Mouse (Mus musculus) lung, postnatal 25 days (tissue): ENCODE data around the gene Wdr70.
"Not testable (repeated sequence)": the region's sequence is repeated elsewhere in the genome, so short reads cannot be mapped to it uniquely, and the experiment has no call there.

Experiments
- DNase-seq: peaks from one replicate; pipeline ENCODE4 v3.0.0; 2022; ENCODE audit warnings: low spot score

Gene Wdr70

GRCm38 (mm10) chr15:8098774-8099749, at the start of gene Wdr70:
TSS of gene Wdr70 (minus strand) at chr15:8099209.
- DNase-seq = peak; percentile 95

DNA sequence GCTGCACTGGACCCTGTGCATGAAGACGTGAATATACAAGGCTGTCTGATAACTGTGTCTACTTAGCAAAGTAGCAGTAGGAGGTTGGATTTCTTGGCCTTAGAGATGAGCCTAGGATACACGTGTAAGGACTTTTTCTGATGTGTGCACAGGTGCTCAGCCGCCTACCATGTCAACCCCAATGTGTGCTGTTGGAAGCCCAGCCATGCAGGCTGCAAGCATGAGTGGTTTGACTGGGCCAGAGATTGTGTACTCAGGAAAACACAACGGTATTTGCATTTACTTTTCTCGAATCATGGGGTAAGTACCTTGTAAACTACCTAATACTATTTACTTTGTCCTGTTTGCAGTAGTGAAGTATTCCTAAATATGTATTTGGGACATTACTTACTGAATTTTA, 36.6 kb upstream of the Wdr70 start:
- no peak for DNase-seq

DNA sequence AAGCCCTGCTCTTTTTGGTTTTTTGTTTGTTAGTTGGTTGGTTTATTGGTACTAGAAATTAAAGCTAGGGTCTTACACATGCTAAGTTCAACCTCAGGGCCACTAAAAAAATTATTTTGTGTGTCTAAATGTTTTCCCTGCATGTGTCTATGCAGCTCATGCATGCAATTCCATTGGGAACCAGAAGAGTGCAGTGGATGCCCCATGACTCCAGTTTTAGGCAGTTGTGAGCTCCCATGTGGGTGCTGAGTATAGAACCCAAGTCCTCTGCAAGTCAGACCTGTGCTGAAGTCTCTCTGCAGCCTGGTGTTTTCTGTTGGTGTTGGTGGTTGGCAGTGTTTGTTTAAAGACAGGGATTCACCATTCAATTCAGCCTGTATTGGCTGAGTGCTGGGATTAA, 32.8 kb upstream of the Wdr70 start:
- no peak for DNase-seq

- DNase-seq = no peak
Measured at GRCm38 (mm10) chr15:8131268-8131667, 32.3 kb upstream of the Wdr70 start.

DNA sequence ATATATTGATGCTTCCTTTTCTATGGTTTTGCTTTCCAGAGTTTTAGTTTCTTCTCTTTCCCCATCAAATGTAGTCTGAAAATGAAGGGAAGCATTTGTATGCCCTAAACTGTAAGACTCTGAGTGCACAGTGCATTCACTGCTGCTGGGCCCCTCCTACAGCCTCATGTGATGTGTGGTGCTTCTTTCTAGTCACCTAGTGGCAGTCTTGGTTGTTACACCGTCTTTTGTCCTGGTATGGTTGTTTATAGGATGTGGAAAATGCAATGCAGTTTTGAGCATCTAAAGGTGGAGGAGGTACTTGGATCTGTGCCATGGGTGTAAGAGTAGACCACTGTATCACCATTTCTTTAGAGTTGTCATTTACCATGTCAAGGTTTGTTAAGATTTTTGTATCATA, 30.3 kb upstream of the Wdr70 start:
- DNase-seq = no peak

GRCm38 (mm10) chr15:8109782-8110181, 10.8 kb upstream of the Wdr70 start:
- no peak for DNase-seq

- DNase-seq = peak; percentile 94
Measured at GRCm38 (mm10) chr15:8108966-8109743, 10.1 kb upstream of the Wdr70 start, which contains the start of gene Nup155. TSS of gene Nup155 (plus strand) at chr15:8109273.

GRCm38 (mm10) chr15:8108360-8108965, 9.5 kb upstream of the Wdr70 start:
- no peak for DNase-seq

DNA sequence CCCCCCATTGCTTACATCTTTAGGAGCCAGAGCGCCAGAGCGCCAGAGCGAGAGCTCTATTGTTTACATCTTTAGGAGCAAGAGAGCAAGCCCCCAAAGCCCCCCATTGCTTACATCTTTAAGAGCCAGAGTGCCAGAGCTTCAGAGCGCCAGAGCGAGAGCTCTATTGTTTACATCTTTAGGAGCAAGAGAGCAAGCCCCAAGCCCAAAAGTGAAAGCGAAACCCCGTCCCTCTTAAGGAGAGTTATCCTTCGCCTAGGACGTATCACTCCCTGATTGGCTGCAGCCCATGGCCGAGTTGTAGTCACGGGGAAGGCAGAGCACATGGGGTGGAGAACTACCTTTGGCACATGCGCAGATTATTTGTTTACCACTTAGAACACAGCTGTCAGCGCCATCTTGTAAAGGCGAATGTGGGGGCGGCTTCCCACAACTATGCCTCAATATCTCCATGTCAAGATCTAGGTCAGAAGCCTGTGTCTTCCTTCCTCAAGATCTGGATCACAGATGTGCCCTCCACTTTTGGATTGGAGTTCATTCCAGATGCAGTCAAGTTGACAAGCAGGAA, 3.0 kb upstream of the Wdr70 start:
- not testable (repeated sequence) for DNase-seq

- DNase-seq = peak; percentile 45
Measured at GRCm38 (mm10) chr15:8097853-8098252, 1.2 kb downstream of the Wdr70 start.

- DNase-seq = not testable (repeated sequence)
Measured at GRCm38 (mm10) chr15:8092668-8093067, 6.3 kb downstream of the Wdr70 start.

- DNase-seq = no peak
Measured at GRCm38 (mm10) chr15:8090685-8091084, 8.3 kb downstream of the Wdr70 start.

DNA sequence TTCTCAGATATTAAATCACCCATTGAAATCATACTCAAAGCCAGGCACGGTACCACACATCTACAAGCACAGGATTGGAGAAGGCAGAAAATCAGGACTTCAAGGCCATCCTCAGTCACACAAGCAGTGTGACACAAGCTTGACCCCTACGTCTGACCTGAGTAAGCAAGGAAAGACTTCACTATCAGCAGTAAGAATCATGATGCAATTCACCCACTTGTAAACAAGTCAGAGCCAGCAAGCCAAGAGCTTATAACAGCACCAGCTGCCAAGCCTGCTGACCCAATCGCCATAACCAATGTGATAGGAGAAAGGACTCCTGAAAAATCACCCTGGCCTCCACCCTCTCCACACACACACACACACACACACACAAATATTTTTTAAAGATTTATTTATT, 10.3 kb downstream of the Wdr70 start:
- DNase-seq = peak; percentile 4

DNA sequence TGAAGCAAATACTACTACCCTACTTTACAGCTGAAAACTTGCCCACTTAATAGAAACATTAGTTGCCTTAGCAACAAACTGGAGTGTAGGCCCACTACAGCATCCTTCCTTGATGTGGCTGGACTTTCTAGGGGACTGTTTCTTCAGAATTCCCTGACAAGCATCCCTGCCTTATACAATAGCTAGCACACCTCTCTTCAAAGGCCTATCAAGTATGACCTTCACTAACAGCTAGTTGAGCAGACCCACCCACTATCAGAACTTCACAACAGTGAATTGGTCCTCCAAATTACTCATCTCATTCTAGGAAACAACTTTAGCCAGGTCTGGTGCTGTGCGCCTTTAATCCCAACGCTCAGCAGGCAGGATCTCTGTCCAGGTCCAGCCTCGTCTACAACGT, 11.7 kb downstream of the Wdr70 start:
- DNase-seq = no peak

GRCm38 (mm10) chr15:8082139-8082538, 16.9 kb downstream of the Wdr70 start:
- no peak for DNase-seq

- DNase-seq = not testable (repeated sequence)
Measured at GRCm38 (mm10) chr15:8073159-8073558, 25.9 kb downstream of the Wdr70 start.

GRCm38 (mm10) chr15:8065221-8065620, 33.8 kb downstream of the Wdr70 start:
- no peak for DNase-seq

- no peak for DNase-seq
Measured at GRCm38 (mm10) chr15:8051177-8051576, 47.8 kb downstream of the Wdr70 start.

DNA sequence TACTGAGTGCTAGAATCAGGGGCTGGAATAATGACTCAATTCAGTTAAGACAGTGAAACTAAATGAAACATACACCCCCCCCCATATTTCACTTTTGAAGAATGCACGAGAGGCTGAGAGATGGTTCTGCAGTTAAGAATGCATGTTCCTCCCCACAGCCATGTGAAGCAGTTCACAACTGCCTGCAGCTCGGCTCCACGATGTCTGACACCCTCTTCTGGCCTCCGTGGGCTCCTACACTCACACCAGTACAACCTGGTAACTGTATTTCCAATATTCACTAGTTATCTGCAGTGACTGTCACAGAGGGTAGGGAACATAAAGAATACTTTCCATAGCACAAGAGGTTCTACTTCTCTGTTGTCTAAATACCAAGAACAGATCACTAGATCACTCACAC, 59.2 kb downstream of the Wdr70 start:
- DNase-seq = no peak

- DNase-seq = no peak
Measured at GRCm38 (mm10) chr15:8038457-8038856, 60.6 kb downstream of the Wdr70 start.

DNA sequence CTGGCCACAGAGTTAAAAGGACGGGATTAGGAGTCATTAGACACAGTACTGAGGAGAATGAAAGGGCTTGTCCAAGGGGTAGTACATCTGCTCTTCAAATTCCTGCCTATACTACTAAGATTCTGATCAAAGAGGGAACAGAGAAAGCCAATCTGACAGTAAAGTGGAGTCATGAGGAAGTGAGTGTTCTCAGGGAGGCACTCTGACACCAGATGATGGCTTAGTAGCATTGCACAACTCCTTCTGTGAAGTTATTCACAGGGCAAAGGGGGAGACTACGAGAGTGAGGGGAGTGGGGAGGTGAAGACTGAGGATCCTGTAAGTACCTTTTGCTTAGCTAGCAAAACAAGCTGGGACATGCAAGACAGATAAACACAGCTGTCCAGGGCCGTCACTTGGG, 61.2 kb downstream of the Wdr70 start:
- no peak for DNase-seq

GRCm38 (mm10) chr15:8031211-8031610, 67.8 kb downstream of the Wdr70 start:
- no peak for DNase-seq
